Mouse (Mus musculus) CD4-positive naive resting alpha-beta T cell, adult 76 days (primary cell): ENCODE data around the gene Klk14. TPM values are rescaled to one million over a fixed set of nuclear protein-coding genes. Genes with fewer than 3 reads are reported as not detected.

Experiments
- total RNA-seq: library from RNA; stranded (reverse); gene quantifications from one replicate; pipeline ENCODE4 v1.2.4, GENCODE M21; 2023

The Klk14 gene
- total RNA-seq: not detected

GRCm38 (mm10) chr7:43690118-43690517, at the start of gene Klk14:
TSS of gene Klk14 (plus strand) at chr7:43690418.

DNA sequence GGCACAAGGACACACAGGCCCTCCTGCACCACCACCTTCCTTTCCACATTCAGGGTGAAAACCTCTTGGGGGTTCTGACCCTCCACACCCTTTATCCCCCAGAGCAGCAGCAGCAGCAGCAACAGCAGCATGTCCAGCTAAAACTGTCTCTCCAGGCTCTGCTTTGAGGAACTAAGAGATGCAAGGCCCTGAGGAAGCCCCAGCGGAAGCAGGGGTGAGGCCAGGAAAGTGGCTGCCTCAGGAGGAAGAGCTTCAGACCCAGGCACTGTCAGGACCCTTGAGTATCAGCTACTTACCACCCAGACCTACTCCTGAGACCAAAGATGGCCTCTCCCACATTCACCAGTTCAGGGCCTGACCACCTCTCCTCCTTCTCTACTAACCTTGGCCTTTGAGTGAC, 30.2 kb upstream of the Klk14 start, which contains the start of gene Siglece:
Siglece (minus strand) TSS at position 160 of the 400 bp plus-strand sequence.

DNA sequence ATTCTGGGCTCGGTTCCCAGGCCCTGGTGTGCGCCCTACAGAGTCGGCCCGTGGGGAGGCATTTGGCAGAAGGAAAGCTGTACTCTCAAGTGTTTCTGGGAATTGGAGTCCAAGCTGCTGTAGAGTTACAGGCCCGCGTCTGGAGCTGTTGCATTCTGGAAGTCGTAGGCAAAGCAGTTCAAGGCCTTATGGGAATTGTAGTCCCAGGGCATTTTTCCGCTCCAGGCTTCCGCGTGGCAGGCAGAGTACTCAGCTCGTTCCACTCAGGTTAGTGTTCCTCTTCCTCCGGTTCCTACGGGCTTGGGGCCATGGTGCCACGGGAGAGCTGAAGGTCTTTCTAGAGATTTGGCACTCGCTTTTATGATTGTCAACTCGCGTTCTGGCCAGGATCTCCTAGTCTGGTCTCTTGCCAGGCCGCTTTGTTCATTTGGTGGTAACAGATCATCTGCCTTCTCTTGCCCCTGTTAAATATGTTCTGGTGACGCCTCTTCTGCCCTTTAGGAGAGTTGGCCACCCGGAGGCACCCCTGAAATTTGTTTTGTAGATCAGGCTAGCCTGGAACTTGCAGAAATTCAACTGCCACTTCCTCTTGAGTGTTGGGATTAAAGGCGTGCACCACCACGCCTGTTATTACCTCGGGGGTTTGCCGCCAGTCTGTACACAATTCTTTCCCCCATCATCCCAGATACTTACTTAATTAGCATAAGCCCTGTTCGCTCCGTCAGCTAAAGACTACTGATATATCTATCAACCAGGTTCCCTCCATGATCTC, 18.2 kb upstream of the Klk14 start, which contains the start of gene Ctu1:
Ctu1 (plus strand) TSS at position 208 of the 772 bp plus-strand sequence.

DNA sequence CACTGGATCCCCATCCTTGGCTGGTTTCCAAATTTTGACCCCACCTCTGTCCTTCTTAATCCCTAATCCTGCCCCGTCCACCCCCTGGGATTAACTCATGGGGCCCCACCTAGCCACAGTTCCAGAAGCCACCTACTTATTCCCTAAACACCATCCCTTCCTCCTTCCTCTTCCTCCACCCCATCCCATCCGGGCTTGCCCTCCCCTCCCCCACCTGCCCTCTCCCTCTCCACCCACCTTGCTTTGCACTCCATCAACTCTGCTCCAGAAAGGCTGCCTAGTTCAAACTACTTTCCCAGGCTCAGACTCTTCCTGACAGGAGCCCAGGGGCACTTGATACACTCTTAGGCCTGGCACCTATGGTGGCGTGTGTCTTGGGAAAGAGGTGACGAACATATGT, 22.0 kb downstream of the Klk14 start, which contains the start of gene Klk13:
Klk13 (plus strand) TSS at position 301 of the 400 bp plus-strand sequence.

Other genes starting within 250 kb of the Klk14 start
- not detected for gene Cldnd2, start 249.6 kb upstream of the Klk14 start, total RNA-seq
- 29.9 TPM for gene Etfb, start 246.3 kb upstream of the Klk14 start, total RNA-seq
- gene Gm45233, start 246.3 kb upstream of the Klk14 start, total RNA-seq: not detected
- 1.3 TPM for gene Vsig10l, start 227.3 kb upstream of the Klk14 start, total RNA-seq
- gene Iglon5, start 200.3 kb upstream of the Klk14 start, total RNA-seq: not detected
- not detected for gene 4931406B18Rik, start 184.5 kb upstream of the Klk14 start, total RNA-seq
- 1.7 TPM for gene Cd33, start 146.0 kb upstream of the Klk14 start, total RNA-seq
- gene Zfp658, start 128.2 kb upstream of the Klk14 start, total RNA-seq: 4.1 TPM
- gene Zfp719, start 110.8 kb upstream of the Klk14 start, total RNA-seq: 12.8 TPM
- gene Zfp819, start 83.2 kb upstream of the Klk14 start, total RNA-seq: not detected
- gene Ceacam18, start 55.7 kb upstream of the Klk14 start, total RNA-seq: not detected
- 4.0 TPM for gene Siglece, start 30.3 kb upstream of the Klk14 start, total RNA-seq
- gene Ctu1, start 18.4 kb upstream of the Klk14 start, total RNA-seq: 6.6 TPM
- gene Klk13, start 22.1 kb downstream of the Klk14 start, total RNA-seq: not detected
- not detected for gene Klk12, start 78.5 kb downstream of the Klk14 start, total RNA-seq
- gene Klk11, start 84.2 kb downstream of the Klk14 start, total RNA-seq: not detected
- gene Klk10, start 90.6 kb downstream of the Klk14 start, total RNA-seq: not detected
- gene Klk9, start 101.5 kb downstream of the Klk14 start, total RNA-seq: not detected
- 92.4 TPM for gene Klk8, start 107.2 kb downstream of the Klk14 start, total RNA-seq
- not detected for gene Klk7, start 120.9 kb downstream of the Klk14 start, total RNA-seq
- gene Klk6, start 134.1 kb downstream of the Klk14 start, total RNA-seq: not detected
- not detected for gene Klk5, start 151.6 kb downstream of the Klk14 start, total RNA-seq
- gene Klk4, start 190.7 kb downstream of the Klk14 start, total RNA-seq: not detected
- not detected for gene Klk15, start 243.3 kb downstream of the Klk14 start, total RNA-seq